Mouse (Mus musculus): Measurements from ENCODE around the gene Six6. TPM values are rescaled to one million over a fixed set of nuclear protein-coding genes. Genes with fewer than 3 reads are reported as not detected.

Gene Six6
- polyA plus RNA-seq, 1 experiment from 2014 or later: not detected

DNA sequence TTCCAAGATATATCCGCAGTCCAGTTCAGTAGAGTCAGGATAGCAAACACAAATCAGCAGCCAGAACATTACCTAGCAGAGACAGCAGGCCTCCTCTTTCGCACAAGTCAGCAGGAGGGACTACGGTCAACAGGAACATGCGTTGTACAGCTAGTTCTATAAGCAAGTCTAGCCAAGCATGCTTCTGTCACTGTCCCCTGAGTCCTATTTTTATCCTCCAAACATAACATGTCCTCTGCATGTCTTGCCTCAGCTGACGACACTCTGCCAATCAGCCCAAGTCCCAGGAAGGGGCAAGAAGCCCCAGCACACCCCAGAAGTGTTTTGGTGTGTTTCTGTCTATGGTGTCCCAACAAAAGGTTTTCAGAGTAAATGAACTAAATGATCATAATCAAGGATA is 14.2 kb downstream of the Six6 start:
- 67% methylated on average over 5 of the region's 5 CpGs for WGBS
- Histone ChIP-seq H3K4me1 (replicated peaks; ENCODE audit: control insufficient read depth, insufficient read depth, low read length) (no peaks in the 10 kb centered on the region), H3K4me2 (ENCODE audit: low read depth, low read length) (no peak overlapping the region), H3K4me3 (ENCODE audit: low read length) (no peak overlapping the region), H3K27me3 (ENCODE audit: control insufficient read depth, insufficient read depth, low read depth, low read length) (peaks cover 27% of the 10 kb centered on the region), H3K9ac (ENCODE audit: low read length) (no peak overlapping the region), H3K27ac (ENCODE audit: low read length) (no peak overlapping the region), H3K9me3 (ENCODE audit: control insufficient read depth, low read length) (no peaks in the 10 kb centered on the region), H3K36me3 (ENCODE audit: control insufficient read depth, insufficient read depth, low read length) (no peaks in the 10 kb centered on the region)
- ATAC-seq (ENCODE audit: low read depth): no peak

GRCm38 (mm10) chr12:72954906-72955305 is 15.2 kb downstream of the Six6 start:
- H3K4me2 ChIP-seq (ENCODE audit: low read depth, low read length): no peak overlapping the region
- ATAC-seq (ENCODE audit: low read depth): no peak
- WGBS: 18% methylated on average over 4 of the region's 4 CpGs

DNA sequence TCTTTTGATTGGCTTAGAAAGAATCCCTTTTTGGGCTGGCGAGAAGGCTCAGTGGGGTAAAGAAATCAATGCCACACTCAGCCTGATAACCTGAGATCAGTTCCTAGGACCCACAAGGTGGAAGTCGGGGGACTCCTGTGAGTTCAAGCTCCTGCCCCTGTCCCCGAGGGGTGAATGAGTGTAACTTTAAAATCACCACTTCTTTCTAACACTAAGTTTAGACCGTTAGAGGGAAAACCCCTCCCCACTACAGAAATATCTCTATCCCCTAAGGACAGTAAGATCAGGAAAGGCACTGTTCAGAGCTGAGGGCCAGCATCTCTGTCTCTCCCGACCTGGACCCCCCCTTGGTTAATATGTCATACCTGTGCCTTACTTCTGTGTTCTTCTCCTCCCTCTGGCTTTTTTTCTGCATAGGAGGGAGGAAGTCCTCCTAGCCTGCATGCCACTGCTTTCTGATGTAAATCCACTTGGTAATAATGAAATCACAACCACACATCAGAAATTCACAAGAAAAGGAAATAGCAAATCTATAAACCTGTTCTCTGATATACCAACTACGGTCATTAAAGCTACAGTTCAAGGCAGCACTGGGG is 18.2 kb downstream of the Six6 start:
- Histone ChIP-seq H3K4me3 (ENCODE audit: low read length) (no peak overlapping the region), H3K27ac (ENCODE audit: low read length) (no peak overlapping the region), H3K27me3 (ENCODE audit: control insufficient read depth, insufficient read depth, low read depth, low read length) (peaks cover 4% of the 10 kb centered on the region), H3K4me2 (ENCODE audit: low read depth, low read length) (no peak overlapping the region), H3K4me1 (replicated peaks; ENCODE audit: control insufficient read depth, insufficient read depth, low read length) (no peaks in the 10 kb centered on the region), H3K36me3 (ENCODE audit: control insufficient read depth, insufficient read depth, low read length) (no peaks in the 10 kb centered on the region), H3K9ac (ENCODE audit: low read length) (no peak overlapping the region), H3K9me3 (ENCODE audit: control insufficient read depth, low read length) (no peaks in the 10 kb centered on the region)
- ATAC-seq (ENCODE audit: low read depth): no peak
- 61% methylated on average over 6 of the region's 6 CpGs for WGBS

More at GRCm38 (mm10) chr12:72954906-72955305, 15.2 kb downstream of the Six6 start:
- Histone ChIP-seq H3K4me3 (ENCODE audit: low read length) (no peak overlapping the region), H3K36me3 (ENCODE audit: control insufficient read depth, insufficient read depth, low read length) (no peaks in the 10 kb centered on the region), H3K9ac (ENCODE audit: low read length) (no peak overlapping the region), H3K27ac (ENCODE audit: low read length) (no peak overlapping the region), H3K9me3 (ENCODE audit: control insufficient read depth, low read length) (no peaks in the 10 kb centered on the region), H3K4me1 (replicated peaks; ENCODE audit: control insufficient read depth, insufficient read depth, low read length) (no peaks in the 10 kb centered on the region), H3K27me3 (ENCODE audit: control insufficient read depth, insufficient read depth, low read depth, low read length) (peaks cover 18% of the 10 kb centered on the region)

GRCm38 (mm10) chr12:72958446-72958845 is 18.8 kb downstream of the Six6 start:
- Histone ChIP-seq H3K4me3 (ENCODE audit: low read length) (no peak overlapping the region), H3K4me1 (replicated peaks; ENCODE audit: control insufficient read depth, insufficient read depth, low read length) (no peaks in the 10 kb centered on the region), H3K36me3 (ENCODE audit: control insufficient read depth, insufficient read depth, low read length) (no peaks in the 10 kb centered on the region), H3K27ac (ENCODE audit: low read length) (no peak overlapping the region), H3K9me3 (ENCODE audit: control insufficient read depth, low read length) (no peaks in the 10 kb centered on the region), H3K4me2 (ENCODE audit: low read depth, low read length) (no peak overlapping the region), H3K9ac (ENCODE audit: low read length) (no peak overlapping the region), H3K27me3 (ENCODE audit: control insufficient read depth, insufficient read depth, low read depth, low read length) (no peaks in the 10 kb centered on the region; the same call in none of the 2 replicates)
- ATAC-seq (ENCODE audit: low read depth): no peak
- 93% methylated on average over 3 of the region's 3 CpGs for whole genome bisulfite sequencing

DNA sequence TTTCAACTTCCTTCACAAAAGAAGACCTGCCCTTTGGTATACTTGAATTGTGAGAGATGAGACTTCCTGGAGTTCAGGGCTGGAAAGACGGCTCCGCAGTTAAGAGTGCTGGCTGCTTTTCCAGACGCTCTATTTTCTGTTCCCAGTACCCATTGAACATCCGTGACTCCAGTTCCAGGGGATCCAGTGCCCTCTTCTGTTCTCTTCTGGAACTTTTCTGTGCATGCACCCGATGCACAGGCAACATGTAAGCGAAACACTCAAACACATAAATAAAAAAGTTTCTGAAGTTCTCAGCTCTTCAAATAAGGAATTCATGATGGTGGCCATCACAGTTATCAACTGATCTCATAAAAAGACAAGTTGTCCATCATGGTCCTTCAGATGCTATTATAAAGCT is 23.1 kb downstream of the Six6 start:
- WGBS: 63% methylated on average over 6 of the region's 6 CpGs

GRCm38 (mm10) chr12:72967541-72967940 is 27.8 kb downstream of the Six6 start:
- Histone ChIP-seq H3K27ac (ENCODE audit: low read length) (no peak overlapping the region), H3K36me3 (ENCODE audit: control insufficient read depth, insufficient read depth, low read length) (no peaks in the 10 kb centered on the region), H3K4me2 (ENCODE audit: low read depth, low read length) (no peak overlapping the region), H3K9ac (ENCODE audit: low read length) (no peak overlapping the region), H3K4me1 (replicated peaks; ENCODE audit: control insufficient read depth, insufficient read depth, low read length) (no peaks in the 10 kb centered on the region), H3K27me3 (ENCODE audit: control insufficient read depth, insufficient read depth, low read depth, low read length) (no peaks in the 10 kb centered on the region; the same call in 1 of the 2 replicates), H3K9me3 (ENCODE audit: control insufficient read depth, low read length) (no peaks in the 10 kb centered on the region), H3K4me3 (ENCODE audit: low read length) (no peak overlapping the region)
- 84% methylated on average over 7 of the region's 7 CpGs for WGBS
- ATAC-seq (ENCODE audit: low read depth): no peak

More for the DNA sequence above, 23.1 kb downstream of the Six6 start:
- Histone ChIP-seq H3K27me3 (ENCODE audit: control insufficient read depth, insufficient read depth, low read depth, low read length) (no peaks in the 10 kb centered on the region; the same call in 1 of the 2 replicates), H3K4me3 (ENCODE audit: low read length) (no peak overlapping the region), H3K27ac (ENCODE audit: low read length) (no peak overlapping the region), H3K36me3 (ENCODE audit: control insufficient read depth, insufficient read depth, low read length) (no peaks in the 10 kb centered on the region), H3K4me1 (replicated peaks; ENCODE audit: control insufficient read depth, insufficient read depth, low read length) (no peaks in the 10 kb centered on the region), H3K9me3 (ENCODE audit: control insufficient read depth, low read length) (no peaks in the 10 kb centered on the region), H3K4me2 (ENCODE audit: low read depth, low read length) (no peak overlapping the region), H3K9ac (ENCODE audit: low read length) (no peak overlapping the region)
- ATAC-seq (ENCODE audit: low read depth): no peak

DNA sequence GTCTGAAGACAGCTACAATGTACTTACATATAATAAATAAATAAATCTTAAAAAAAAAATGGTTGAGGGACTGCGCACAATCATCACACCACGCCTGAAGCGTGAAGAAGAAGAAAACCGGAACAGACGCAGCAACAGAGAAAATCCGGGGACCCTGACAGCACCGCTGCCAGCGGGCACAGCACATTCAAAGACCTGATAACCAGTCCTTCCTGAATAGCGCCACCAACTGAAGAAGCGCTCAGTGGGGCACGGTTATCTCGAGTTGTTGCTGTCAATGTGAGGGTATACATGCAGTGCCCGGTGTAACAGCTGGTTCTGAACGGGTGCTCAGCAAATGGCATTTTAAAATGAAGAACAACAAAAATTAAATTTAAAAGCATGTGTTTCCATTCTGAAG is 30.9 kb downstream of the Six6 start:
- no peaks in the 10 kb centered on the region for H3K36me3 ChIP-seq (ENCODE audit: control insufficient read depth, insufficient read depth, low read length)
- H3K4me1 ChIP-seq (replicated peaks; ENCODE audit: control insufficient read depth, insufficient read depth, low read length): no peaks in the 10 kb centered on the region
- H3K27ac ChIP-seq (ENCODE audit: low read length): no peak overlapping the region
- no peaks in the 10 kb centered on the region for H3K9me3 ChIP-seq (ENCODE audit: control insufficient read depth, low read length)
- ATAC-seq (ENCODE audit: low read depth): no peak
- no peak overlapping the region for H3K4me3 ChIP-seq (ENCODE audit: low read length)
- no peak overlapping the region for H3K4me2 ChIP-seq (ENCODE audit: low read depth, low read length)
- no peaks in the 10 kb centered on the region; the same call in 1 of the 2 replicates for H3K27me3 ChIP-seq (ENCODE audit: control insufficient read depth, insufficient read depth, low read depth, low read length)
- WGBS: 57% methylated on average over 14 of the region's 14 CpGs
- no peak overlapping the region for H3K9ac ChIP-seq (ENCODE audit: low read length)

GRCm38 (mm10) chr12:72973161-72973560 is 33.5 kb downstream of the Six6 start:
- ATAC-seq (ENCODE audit: low read depth): no peak
- WGBS: 2% methylated on average over 6 of the region's 6 CpGs
- Histone ChIP-seq H3K27me3 (ENCODE audit: control insufficient read depth, insufficient read depth, low read depth, low read length) (no peaks in the 10 kb centered on the region; the same call in 1 of the 2 replicates), H3K9ac (ENCODE audit: low read length) (no peak overlapping the region), H3K36me3 (ENCODE audit: control insufficient read depth, insufficient read depth, low read length) (no peaks in the 10 kb centered on the region), H3K4me3 (ENCODE audit: low read length) (no peak overlapping the region), H3K4me1 (replicated peaks; ENCODE audit: control insufficient read depth, insufficient read depth, low read length) (peaks cover 5% of the 10 kb centered on the region; the same call in 1 of the 2 replicates), H3K9me3 (ENCODE audit: control insufficient read depth, low read length) (no peaks in the 10 kb centered on the region), H3K27ac (ENCODE audit: low read length) (no peak overlapping the region), H3K4me2 (ENCODE audit: low read depth, low read length) (no peak overlapping the region)

DNA sequence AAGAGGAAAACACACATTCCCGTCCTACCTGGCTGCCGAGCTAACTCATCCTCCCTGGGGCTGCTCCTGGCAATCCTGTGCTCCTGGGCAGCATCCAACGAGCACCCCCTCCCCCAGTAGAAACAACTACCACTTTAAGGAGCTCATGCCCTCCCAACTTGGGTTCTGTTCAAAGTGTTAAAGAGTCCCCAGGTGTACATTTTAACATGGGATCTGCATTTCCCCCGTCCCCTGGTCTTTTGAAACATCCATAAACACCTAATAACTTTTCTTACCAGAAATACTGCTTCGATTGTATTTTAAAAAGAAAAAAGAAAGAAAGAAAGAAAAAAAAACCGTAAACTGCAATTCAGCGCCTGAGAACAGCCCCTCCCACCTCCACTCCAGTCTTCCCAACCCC is 36.5 kb downstream of the Six6 start:
- Histone ChIP-seq H3K9me3 (ENCODE audit: control insufficient read depth, low read length) (no peaks in the 10 kb centered on the region), H3K36me3 (ENCODE audit: control insufficient read depth, insufficient read depth, low read length) (no peaks in the 10 kb centered on the region), H3K4me3 (ENCODE audit: low read length) (peak overlapping the region; percentile 22; the same call in 1 of the 2 replicates), H3K27ac (ENCODE audit: low read length) (no peak overlapping the region), H3K27me3 (ENCODE audit: control insufficient read depth, insufficient read depth, low read depth, low read length) (no peaks in the 10 kb centered on the region; the same call in 1 of the 2 replicates), H3K4me2 (ENCODE audit: low read depth, low read length) (peak overlapping the region; percentile 54), H3K4me1 (replicated peaks; ENCODE audit: control insufficient read depth, insufficient read depth, low read length) (peaks cover 5% of the 10 kb centered on the region; the same call in 1 of the 2 replicates), H3K9ac (ENCODE audit: low read length) (peak overlapping the region; percentile 39; the same call in 1 of the 2 replicates)
- ATAC-seq (ENCODE audit: low read depth): no peak
- WGBS: 7% methylated on average over 7 of the region's 7 CpGs

All from lung, embryonic 16.5 days (tissue).